Comparison of ENCODE assay signal across 8 mouse cellular contexts in genomic region chr14:47004161-47004560, GRCm38 (mm10).
DNase-seq lines count a peak whose midpoint lies in the region; ATAC-seq and TF ChIP-seq lines count a peak whose summit lies in the region.

No protein-coding gene starts in this region.

- H3K4me1 ChIP-seq in limb, embryonic 11.5 days (ENCODE audit: control insufficient read depth, insufficient read depth, low read length), result 0 out of 2 replicates have a peak, but pooled peaks cover 3% of the 10 kb centered on the region
- H3K4me1 ChIP-seq in limb, embryonic 10.5 days, result peaks cover 5% of the 10 kb centered on the region
- no peaks in the 10 kb centered on the region for H3K4me1 ChIP-seq in lung, embryonic 14.5 days (ENCODE audit: insufficient read depth)

- H3K9ac ChIP-seq in limb, embryonic 11.5 days (ENCODE audit: low read length), result no peak overlapping the region
- H3K9ac ChIP-seq in lung, embryonic 14.5 days, result no peak overlapping the region

- TF ChIP-seq CTCF in lung, embryonic 14.5 days (IDR thresholded peaks at IDR 0.05; ENCODE audit: low read depth), result peak; percentile 51

- H3K4me2 ChIP-seq in limb, embryonic 11.5 days (ENCODE audit: low read depth, severe bottlenecking), result no peak overlapping the region
- H3K4me2 ChIP-seq in lung, embryonic 14.5 days, result no peak overlapping the region

- no peak overlapping the region for H3K27ac ChIP-seq in limb, embryonic 11.5 days (replicated peaks; ENCODE audit: low read depth, low read length)
- no peak overlapping the region for H3K27ac ChIP-seq in limb, embryonic 10.5 days
- no peak overlapping the region for H3K27ac ChIP-seq in lung, embryonic 14.5 days (ENCODE audit: low read depth)

- peak; percentile 25 for DNase-seq in cerebellum, adult 11 months
- no peak for DNase-seq in cerebellum, postnatal 4 days (ENCODE audit: low spot score in 2 of 2)
- DNase-seq in limb, embryonic 11.5 days (ENCODE audit: low spot score), result peak; percentile 44
- no peak for DNase-seq in limb, embryonic 10.5 days (ENCODE audit: low spot score)
- DNase-seq in cerebellum, adult 9-11 months, result peak; percentile 34
- peak; percentile 38 for DNase-seq in lung, embryonic 14.5 days
- DNase-seq in spleen, postnatal 4 days (ENCODE audit: low spot score in 2 of 2), result no peak
- DNase-seq in yolk sac, embryonic 10.5 days (ENCODE audit: low spot score), result no peak

- H3K36me3 ChIP-seq in limb, embryonic 11.5 days (ENCODE audit: control insufficient read depth, insufficient read depth, low read length), result no peaks in the 10 kb centered on the region
- H3K36me3 ChIP-seq in limb, embryonic 10.5 days, result no peaks in the 10 kb centered on the region
- H3K36me3 ChIP-seq in lung, embryonic 14.5 days (ENCODE audit: insufficient read depth), result no peaks in the 10 kb centered on the region

- H3K27me3 ChIP-seq in limb, embryonic 11.5 days (ENCODE audit: control insufficient read depth, insufficient read depth, low read length), result no peaks in the 10 kb centered on the region
- H3K27me3 ChIP-seq in limb, embryonic 10.5 days (ENCODE audit: low read depth, poor library complexity, severe bottlenecking), result no peaks in the 10 kb centered on the region
- no peaks in the 10 kb centered on the region for H3K27me3 ChIP-seq in lung, embryonic 14.5 days (ENCODE audit: insufficient read depth, low read length)

- WGBS in limb, embryonic 11.5 days, result 22% methylated on average over 3 of the region's 3 CpGs
- WGBS in limb, embryonic 10.5 days, result 23% methylated on average over 3 of the region's 3 CpGs
- 28% methylated on average over 3 of the region's 3 CpGs for WGBS in lung, embryonic 14.5 days

- no peak for ATAC-seq in limb, embryonic 11.5 days (ENCODE audit: insufficient number of reproducible peaks, low FRiP score, low TSS enrichment, low read depth)
- ATAC-seq in lung, embryonic 14.5 days (ENCODE audit: insufficient read depth), result no peak

- no peak overlapping the region for H3K4me3 ChIP-seq in limb, embryonic 11.5 days (ENCODE audit: low read depth, low read length)
- H3K4me3 ChIP-seq in limb, embryonic 10.5 days, result no peak overlapping the region
- no peak overlapping the region for H3K4me3 ChIP-seq in lung, embryonic 14.5 days (ENCODE audit: low read depth, low read length)

- H3K9me3 ChIP-seq in limb, embryonic 11.5 days (ENCODE audit: control insufficient read depth, low read length), result no peaks in the 10 kb centered on the region
- H3K9me3 ChIP-seq in limb, embryonic 10.5 days (replicated peaks), result no peaks in the 10 kb centered on the region
- H3K9me3 ChIP-seq in lung, embryonic 14.5 days (ENCODE audit: low read depth, low read length), result no peaks in the 10 kb centered on the region

Comparison
In these comparisons a context has a peak if more than half of its experiments do, and no peak if none do; other contexts are left out.
1. DNase-seq: peak in cerebellum, adult 11 months (single experiment), limb, embryonic 11.5 days (single experiment), cerebellum, adult 9-11 months (single experiment) and lung, embryonic 14.5 days (single experiment); none in cerebellum, postnatal 4 days (0 of 2), limb, embryonic 10.5 days (single experiment), spleen, postnatal 4 days (0 of 2) and yolk sac, embryonic 10.5 days (single experiment).